11 mouse cellular contexts compared by ENCODE assay signal in the genomic region with DNA sequence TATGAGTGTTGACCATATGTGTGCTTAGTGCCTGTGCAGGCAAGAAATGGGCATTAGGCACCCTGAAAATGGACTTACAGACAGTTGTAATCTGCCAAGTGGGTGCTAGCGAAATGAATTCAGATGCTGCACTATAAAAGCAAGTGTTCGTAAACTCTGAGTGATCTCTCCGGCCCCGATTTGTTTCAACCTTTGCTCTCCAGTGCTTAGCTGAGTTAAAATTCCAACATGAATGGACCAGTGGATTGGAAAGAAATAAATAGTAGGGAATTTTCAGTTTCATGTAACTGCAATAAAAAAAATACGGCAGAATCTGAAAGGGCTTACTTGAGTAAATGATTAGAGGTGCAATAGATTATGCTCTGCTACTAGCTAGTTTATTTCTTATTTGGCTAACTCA.
"Had no signal": no experiment of that assay in that cellular context is flagged by ENCODE, and none has a peak within 500 bp of the region (broad histone marks: within the 10 kb centered on the region; RNA-seq: fewer than 3 reads in every experiment).

No protein-coding gene starts in this region.

- DNase-seq: forebrain, postnatal 0 days; gastrocnemius, postnatal 14 days; gastrocnemius, postnatal 36 days; heart, adult 11 months; heart, adult 2 months; heart, postnatal 14 days; heart, postnatal 36 days; layer of hippocampus, adult 9-11 months; layer of hippocampus, postnatal 36 days; left cerebral cortex, postnatal 4 days; lung, adult 18-20 months had no signal
